Mouse (Mus musculus) hindbrain, embryonic 12.5 days (tissue): ENCODE measurements around the gene Anp32e. TPM values are rescaled to one million over a fixed set of nuclear protein-coding genes. Genes with fewer than 3 reads are reported as not detected.
"Not testable (repeated sequence)": the region's sequence is repeated elsewhere in the genome, so short reads cannot be mapped to it uniquely, and the experiment has no call there.

Source experiments
- ATAC-seq: fragments of 200-750 bp; cut with Nextera tagmentation; 2 replicates; pipeline ENCODE4 v1.8.0; 2017; ENCODE audit warnings: moderate TSS enrichment; ENCODE audit not compliant: low FRiP score
- H3K27ac ChIP-seq: fragments of 300-500 bp; sonication (generic); 2 replicates; pipeline ENCODE4 v1.5.1; 2016; ENCODE audit warnings: mild to moderate bottlenecking
- H3K27me3 ChIP-seq: fragments of 300-500 bp; sonication (generic); 2 replicates; pipeline ENCODE4 v1.6.1; 2016; ENCODE audit warnings: mild to moderate bottlenecking
- H3K36me3 ChIP-seq: fragments of 300-500 bp; sonication (generic); 2 replicates; pipeline ENCODE4 v1.6.1; 2016; ENCODE audit warnings: mild to moderate bottlenecking
- H3K4me1 ChIP-seq: fragments of 300-500 bp; sonication (generic); 2 replicates; pipeline ENCODE4 v1.6.1; 2016
- H3K4me2 ChIP-seq: fragments of 300-500 bp; sonication (generic); replicated peaks from 2 replicates; pipeline ENCODE4 v1.6.1; 2016; ENCODE audit warnings: mild to moderate bottlenecking
- H3K4me3 ChIP-seq: fragments of 300-500 bp; sonication (generic); 2 replicates; pipeline ENCODE4 v1.5.1; 2016; ENCODE audit warnings: mild to moderate bottlenecking
- H3K9ac ChIP-seq: fragments of 300-500 bp; sonication (generic); 2 replicates; pipeline ENCODE4 v1.6.1; 2016; ENCODE audit warnings: mild to moderate bottlenecking, moderate library complexity
- H3K9me3 ChIP-seq: fragments of 300-500 bp; sonication (generic); replicated peaks from 2 replicates; pipeline ENCODE4 v1.6.1; 2016; ENCODE audit warnings: mild to moderate bottlenecking
- WGBS: fragments of 180-500 bp; shearing (Covaris S2); methylation state at CpG from one replicate; pipeline ENCODE4 v1.1.7; 2016; 5-methylcytosine and 5-hydroxymethylcytosine counted together
- polyA plus RNA-seq: library from polyadenylated mRNA; unstranded; fragments of >200 nt; fragmentation: Nextera tagmentation; extraction: Ambion mirVana; gene quantifications from 2 replicates; pipeline ENCODE4 v1.2.1, GENCODE M21; 2016

The Anp32e gene
- polyA plus RNA-seq, 1 experiment from 2014 or later, result 265 TPM

DNA sequence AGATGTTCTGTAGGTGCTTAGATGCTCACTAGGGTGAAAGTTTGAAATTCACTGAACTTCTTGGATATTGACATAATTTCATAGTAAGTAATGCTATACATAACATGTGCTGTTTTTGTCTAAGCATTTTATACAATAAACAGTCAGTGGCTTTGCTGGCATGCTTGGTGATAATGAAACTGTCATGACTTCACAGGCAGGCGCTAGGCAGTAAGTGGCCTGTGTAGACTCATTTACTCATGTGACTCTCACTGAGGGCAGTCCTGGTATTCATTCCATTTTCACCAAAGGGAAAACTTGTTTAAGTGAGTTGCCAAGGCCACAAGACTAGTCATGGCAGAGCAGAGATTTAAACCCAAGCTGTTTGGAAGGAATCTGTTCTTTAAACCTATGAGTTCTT, 40.2 kb downstream of the Anp32e start:
- Histone ChIP-seq H3K9me3 (no peaks in the 10 kb centered on the region), H3K27ac (no peak overlapping the region), H3K9ac (no peak overlapping the region), H3K36me3 (no peaks in the 10 kb centered on the region), H3K4me2 (no peak overlapping the region), H3K4me3 (no peak overlapping the region), H3K4me1 (peaks cover 16% of the 10 kb centered on the region), H3K27me3 (0 out of 2 replicates have a peak, but pooled peaks cover 4% of the 10 kb centered on the region)
- no peak for ATAC-seq
- WGBS, result 89% methylated on average over 1 of the region's 1 CpGs

- ATAC-seq, H3K9me3 ChIP-seq, H3K4me2 ChIP-seq, H3K36me3 ChIP-seq, H3K27me3 ChIP-seq, H3K27ac ChIP-seq, H3K9ac ChIP-seq, H3K4me3 ChIP-seq: not testable (repeated sequence)
- WGBS, result 62% methylated on average over 7 of the region's 7 CpGs
- peaks cover 16% of the 10 kb centered on the region for H3K4me1 ChIP-seq
Measured at GRCm38 (mm10) chr3:95970661-95971060, 41.6 kb downstream of the Anp32e start.

GRCm38 (mm10) chr3:95972251-95972872, 43.3 kb downstream of the Anp32e start:
- ATAC-seq, result no peak
- peak overlapping the region; percentile 81 for H3K27ac ChIP-seq
- H3K4me1 ChIP-seq, result peaks cover 13% of the 10 kb centered on the region
- no peaks in the 10 kb centered on the region for H3K36me3 ChIP-seq
- 73% methylated on average over 12 of the region's 12 CpGs for WGBS
- no peaks in the 10 kb centered on the region for H3K9me3 ChIP-seq
- H3K9ac ChIP-seq, result 0 out of 2 replicates have a peak overlapping the region, but pooled peaks have one; percentile 41
- H3K27me3 ChIP-seq, result no peaks in the 10 kb centered on the region
- H3K4me3 ChIP-seq, result 0 out of 2 replicates have a peak overlapping the region, but pooled peaks have one; percentile 23
- H3K4me2 ChIP-seq, result peak overlapping the region; percentile 56

DNA sequence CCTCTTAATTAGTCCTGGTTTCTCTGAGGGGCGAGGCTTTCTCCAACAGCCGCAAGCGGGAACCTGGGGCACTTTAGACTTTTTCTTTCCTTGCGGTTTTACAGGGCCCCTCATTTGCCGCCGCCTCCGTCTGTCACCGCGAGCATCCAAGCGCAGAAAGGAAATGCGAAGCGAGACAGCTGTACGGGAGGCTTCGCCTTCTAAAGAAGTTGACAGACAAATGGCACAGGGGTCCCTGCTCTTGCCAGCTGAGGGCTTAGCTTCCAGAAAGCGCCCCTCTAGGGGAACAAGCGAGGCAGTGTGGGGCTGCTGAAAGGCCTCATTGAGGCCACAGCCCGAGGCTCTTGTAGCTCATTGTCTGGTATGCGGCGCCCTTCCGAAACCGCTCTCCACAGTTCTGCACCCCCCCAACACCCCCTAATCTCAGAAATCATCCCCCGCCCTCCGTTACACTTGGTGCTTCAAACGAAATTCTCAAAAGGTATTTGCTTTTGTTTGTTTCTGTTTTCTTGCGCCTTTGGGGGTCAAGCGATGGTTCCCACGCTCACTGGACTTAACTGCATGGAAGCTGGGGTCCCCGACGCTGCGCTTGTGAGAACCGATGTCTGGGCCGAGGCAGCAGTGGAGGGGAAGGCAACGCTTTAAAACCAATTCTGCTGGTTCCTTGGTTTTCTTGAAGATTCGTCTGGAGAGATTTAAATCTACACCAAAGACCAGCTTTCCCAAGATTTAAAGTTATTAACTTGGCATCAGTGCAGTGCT, 44.0 kb downstream of the Anp32e start:
- H3K4me3 ChIP-seq, result peak overlapping the region; percentile 23
- 3% methylated on average over 34 of the region's 34 CpGs for WGBS
- H3K9me3 ChIP-seq, result no peaks in the 10 kb centered on the region
- peak overlapping the region; percentile 56 for H3K4me2 ChIP-seq
- peak overlapping the region; percentile 81 for H3K27ac ChIP-seq
- H3K27me3 ChIP-seq, result no peaks in the 10 kb centered on the region
- H3K36me3 ChIP-seq, result no peaks in the 10 kb centered on the region
- H3K4me1 ChIP-seq, result peaks cover 13% of the 10 kb centered on the region
- ATAC-seq, result peak; percentile 93
- peak overlapping the region; percentile 41 for H3K9ac ChIP-seq

DNA sequence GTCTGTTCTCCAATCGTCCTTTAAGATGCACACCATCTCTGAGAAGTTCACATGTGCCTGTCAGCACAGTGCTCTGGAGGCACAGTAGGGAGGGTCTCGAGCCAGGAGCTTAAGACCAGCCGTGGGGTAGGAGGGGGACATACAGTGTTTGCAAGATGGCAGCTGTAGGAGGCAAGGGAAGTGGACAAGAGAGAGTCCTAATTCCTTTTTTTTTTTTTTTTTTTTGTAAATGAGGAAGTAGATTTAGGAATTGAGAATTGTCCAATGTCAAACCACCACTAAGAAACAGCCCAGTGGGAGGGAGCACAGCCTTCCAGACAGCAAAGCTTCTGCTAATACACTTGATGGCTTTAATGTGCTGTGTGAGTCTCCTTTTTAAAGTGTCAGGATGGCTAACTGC, 48.0 kb downstream of the Anp32e start:
- WGBS, result 63% methylated on average over 3 of the region's 3 CpGs
- peaks cover 12% of the 10 kb centered on the region for H3K4me1 ChIP-seq
- H3K27ac ChIP-seq, result no peak overlapping the region
- no peaks in the 10 kb centered on the region for H3K36me3 ChIP-seq
- H3K9ac ChIP-seq, result no peak overlapping the region
- ATAC-seq, result no peak
- H3K4me2 ChIP-seq, result no peak overlapping the region
- H3K4me3 ChIP-seq, result no peak overlapping the region
- no peaks in the 10 kb centered on the region for H3K9me3 ChIP-seq
- H3K27me3 ChIP-seq, result no peaks in the 10 kb centered on the region

- not testable (repeated sequence) for H3K9me3 ChIP-seq, H3K4me2 ChIP-seq, ATAC-seq, H3K9ac ChIP-seq, H3K4me1 ChIP-seq, H3K4me3 ChIP-seq, H3K36me3 ChIP-seq, H3K27me3 ChIP-seq, H3K27ac ChIP-seq
- 100% methylated on average over 7 of the region's 7 CpGs for WGBS
Measured at GRCm38 (mm10) chr3:95977587-95977986, 48.5 kb downstream of the Anp32e start.

DNA sequence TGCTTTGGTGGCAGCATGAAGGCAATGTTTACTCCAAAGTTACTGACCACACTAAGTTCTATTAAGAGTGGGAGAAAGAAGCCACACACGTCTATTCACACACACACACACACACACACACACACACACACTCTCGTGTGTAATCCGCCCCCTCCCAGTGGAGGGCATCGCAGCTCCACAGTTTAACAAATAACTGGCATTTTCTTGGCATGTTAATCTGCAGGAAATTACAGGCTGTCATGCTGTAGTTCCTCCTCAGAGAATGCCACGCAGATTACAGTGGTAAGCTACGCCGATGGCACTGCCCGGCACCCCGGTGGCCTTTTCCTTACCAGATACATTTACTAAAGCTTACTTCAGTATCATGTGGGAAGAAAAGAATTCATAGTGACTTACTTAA, 49.2 kb downstream of the Anp32e start:
- Histone ChIP-seq H3K9ac (peak overlapping the region; percentile 2; the same call in 1 of the 2 replicates), H3K4me3 (no peak overlapping the region), H3K27ac (no peak overlapping the region), H3K4me1 (peaks cover 5% of the 10 kb centered on the region), H3K9me3 (no peaks in the 10 kb centered on the region), H3K27me3 (no peaks in the 10 kb centered on the region), H3K36me3 (no peaks in the 10 kb centered on the region), H3K4me2 (no peak overlapping the region)
- ATAC-seq, result no peak
- WGBS, result 87% methylated on average over 9 of the region's 9 CpGs

GRCm38 (mm10) chr3:95980276-95980970, 51.4 kb downstream of the Anp32e start:
- Histone ChIP-seq H3K4me1 (peaks cover 7% of the 10 kb centered on the region), H3K4me2 (no peak overlapping the region), H3K27ac (no peak overlapping the region), H3K27me3 (no peaks in the 10 kb centered on the region), H3K9ac (no peak overlapping the region), H3K4me3 (no peak overlapping the region), H3K36me3 (no peaks in the 10 kb centered on the region), H3K9me3 (peaks cover 3% of the 10 kb centered on the region; the same call in 1 of the 2 replicates)
- ATAC-seq, result no peak
- 84% methylated on average over 12 of the region's 12 CpGs for WGBS

DNA sequence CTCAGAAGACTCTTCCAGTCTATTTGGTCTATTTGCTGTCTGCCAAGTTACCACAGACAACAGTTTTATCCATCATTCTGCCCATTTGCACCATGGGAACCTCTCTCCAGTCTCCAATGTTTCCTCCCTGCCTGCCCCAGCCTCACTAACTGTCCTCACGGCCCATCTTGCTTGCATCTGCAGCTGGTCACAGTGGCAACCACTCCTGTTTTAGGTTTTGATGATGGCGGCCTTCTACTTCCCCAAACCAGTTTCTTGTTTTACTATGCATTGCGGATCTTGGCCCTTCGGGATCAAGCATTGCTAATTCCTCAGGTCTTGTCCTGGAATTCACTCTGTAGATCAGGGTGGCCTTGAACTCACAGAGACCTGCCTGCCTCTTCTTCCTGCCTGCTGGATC, 53.1 kb downstream of the Anp32e start:
- Histone ChIP-seq H3K4me2 (no peak overlapping the region), H3K4me1 (peaks cover 24% of the 10 kb centered on the region), H3K27me3 (no peaks in the 10 kb centered on the region), H3K27ac (no peak overlapping the region), H3K4me3 (no peak overlapping the region), H3K9me3 (peaks cover 3% of the 10 kb centered on the region; the same call in 1 of the 2 replicates), H3K36me3 (no peaks in the 10 kb centered on the region), H3K9ac (no peak overlapping the region)
- 90% methylated on average over 4 of the region's 4 CpGs for WGBS
- no peak for ATAC-seq

- Histone ChIP-seq H3K4me2 (peak overlapping the region; percentile 50), H3K27me3 (no peaks in the 10 kb centered on the region), H3K4me1 (peaks cover 28% of the 10 kb centered on the region), H3K9me3 (peaks cover 3% of the 10 kb centered on the region; the same call in 1 of the 2 replicates), H3K27ac (peak overlapping the region; percentile 93), H3K9ac (peak overlapping the region; percentile 46), H3K36me3 (peaks cover 30% of the 10 kb centered on the region), H3K4me3 (peak overlapping the region; percentile 22)
- 5% methylated on average over 12 of the region's 12 CpGs for WGBS
- peak; percentile 86 for ATAC-seq
Measured at GRCm38 (mm10) chr3:95985209-95986000, 56.4 kb downstream of the Anp32e start.

- H3K4me2 ChIP-seq, result peak overlapping the region; percentile 50
- peaks cover 37% of the 10 kb centered on the region for H3K36me3 ChIP-seq
- H3K27me3 ChIP-seq, result no peaks in the 10 kb centered on the region
- peak; percentile 30 for ATAC-seq
- H3K27ac ChIP-seq, result peak overlapping the region; percentile 93
- peak overlapping the region; percentile 22 for H3K4me3 ChIP-seq
- H3K9me3 ChIP-seq, result peaks cover 3% of the 10 kb centered on the region; the same call in 1 of the 2 replicates
- peaks cover 28% of the 10 kb centered on the region for H3K4me1 ChIP-seq
- WGBS, result 2% methylated on average over 21 of the region's 21 CpGs
- peak overlapping the region; percentile 46 for H3K9ac ChIP-seq
Measured at GRCm38 (mm10) chr3:95986001-95986622, 57.1 kb downstream of the Anp32e start.
